Mouse (Mus musculus): ENCODE results near the gene Mpp5.

DNA sequence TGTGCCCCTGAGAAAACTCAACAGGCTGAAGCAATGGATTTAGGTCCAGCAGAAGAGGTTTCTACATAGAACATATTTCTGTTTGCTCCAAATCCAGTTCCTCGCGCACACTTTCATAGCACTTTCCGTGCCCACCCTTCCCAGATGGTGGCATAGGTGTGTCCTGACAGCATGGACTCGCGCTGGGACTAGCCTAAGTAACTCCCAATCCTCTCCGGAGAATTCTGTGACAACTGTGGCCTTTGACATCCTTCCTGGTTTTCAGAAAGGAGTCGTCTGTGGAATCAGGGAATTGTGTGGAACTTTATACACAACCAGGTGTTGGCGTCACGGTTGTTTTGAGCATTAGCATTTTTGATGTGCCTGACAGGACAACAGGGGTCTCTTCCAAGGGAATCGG lies 594 bp upstream of the Mpp5 start:
- TF ChIP-seq GATA1 (IDR thresholded peaks at IDR 0.05; ENCODE audit: borderline replicate concordance, low read length), result no peak
- no peak for TF ChIP-seq FLI1 (IDR thresholded peaks at IDR 0.05; ENCODE audit: low read length)

Measured in megakaryocyte, embryonic 14.5 days (primary cell).